Mouse (Mus musculus) midbrain, embryonic 12.5 days (tissue): Measurements from ENCODE around the gene Muc20. TPM values are rescaled to one million over a fixed set of nuclear protein-coding genes. Genes with fewer than 3 reads are reported as not detected.

Experiments used
- ATAC-seq: fragments of 200-750 bp; cut with Nextera tagmentation; 2 replicates; pipeline ENCODE4 v1.8.0; 2017; ENCODE audit warnings: low read depth, moderate TSS enrichment, moderate library complexity; ENCODE audit not compliant: low FRiP score
- H3K27ac ChIP-seq: fragments of 300-500 bp; sonication (generic); replicated peaks from 2 replicates; pipeline ENCODE4 v1.5.1; 2016; ENCODE audit warnings: mild to moderate bottlenecking
- H3K27me3 ChIP-seq: fragments of 300-500 bp; sonication (generic); 2 replicates; pipeline ENCODE4 v1.6.1; 2016; ENCODE audit warnings: mild to moderate bottlenecking
- H3K36me3 ChIP-seq: fragments of 300-500 bp; sonication (generic); 2 replicates; pipeline ENCODE4 v1.6.1; 2016
- H3K4me1 ChIP-seq: fragments of 300-500 bp; sonication (generic); 2 replicates; pipeline ENCODE4 v1.6.1; 2016
- H3K4me2 ChIP-seq: fragments of 300-500 bp; sonication (generic); replicated peaks from 2 replicates; pipeline ENCODE4 v1.6.1; 2016; ENCODE audit warnings: mild to moderate bottlenecking, moderate library complexity
- H3K4me3 ChIP-seq: fragments of 300-500 bp; sonication (generic); 2 replicates; pipeline ENCODE4 v1.5.1; 2016; ENCODE audit warnings: mild to moderate bottlenecking
- H3K9ac ChIP-seq: fragments of 300-500 bp; sonication (generic); replicated peaks from 2 replicates; pipeline ENCODE4 v1.6.1; 2016; ENCODE audit warnings: mild to moderate bottlenecking, moderate library complexity
- H3K9me3 ChIP-seq: fragments of 300-500 bp; sonication (generic); 2 replicates; pipeline ENCODE4 v1.6.1; 2016; ENCODE audit warnings: mild to moderate bottlenecking
- WGBS: fragments of 180-500 bp; shearing (Covaris S2); methylation state at CpG from one replicate; pipeline ENCODE4 v1.1.7; 2016; 5-methylcytosine and 5-hydroxymethylcytosine counted together
- polyA plus RNA-seq: library from polyadenylated mRNA; unstranded; fragments of >200 nt; fragmentation: Nextera tagmentation; extraction: Ambion mirVana; gene quantifications from 2 replicates; pipeline ENCODE4 v1.2.1, GENCODE M21; 2016

Gene Muc20
- polyA plus RNA-seq, 1 experiment from 2014 or later = not detected

- no peak overlapping the region for H3K27ac ChIP-seq
- WGBS = 71% methylated on average over 8 of the region's 8 CpGs
- H3K4me3 ChIP-seq = no peak overlapping the region
- no peak overlapping the region for H3K4me2 ChIP-seq
- no peak for ATAC-seq
- no peaks in the 10 kb centered on the region for H3K4me1 ChIP-seq
- no peak overlapping the region for H3K9ac ChIP-seq
- H3K9me3 ChIP-seq = no peaks in the 10 kb centered on the region
- H3K27me3 ChIP-seq = no peaks in the 10 kb centered on the region
- H3K36me3 ChIP-seq = no peaks in the 10 kb centered on the region
These were observed 57.1 kb downstream of the Muc20 start for GRCm38 (mm10) chr16:32740003-32740663.

DNA sequence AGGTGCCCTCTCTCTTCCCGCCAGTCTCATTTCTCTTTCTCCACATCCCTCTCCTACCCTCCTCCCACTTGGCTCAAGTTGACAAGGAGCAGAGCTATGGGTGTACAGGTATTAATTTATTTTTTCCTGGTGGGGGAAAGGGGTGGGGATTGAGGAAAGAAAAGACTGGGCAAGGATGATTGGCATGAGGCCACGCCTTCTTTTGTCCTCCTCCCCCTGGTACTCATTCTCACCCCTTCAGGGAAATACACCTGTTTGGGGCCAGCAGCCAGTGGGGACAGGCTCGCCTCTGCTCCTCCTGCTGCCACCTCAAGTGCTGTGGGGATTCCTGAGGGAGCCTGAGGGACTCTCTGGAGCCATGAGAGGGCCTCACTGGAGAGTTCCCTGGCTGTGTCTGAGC lies 61.2 kb downstream of the Muc20 start:
- no peak for ATAC-seq
- Histone ChIP-seq H3K9ac (no peak overlapping the region), H3K4me3 (no peak overlapping the region), H3K27ac (no peak overlapping the region), H3K4me1 (no peaks in the 10 kb centered on the region), H3K4me2 (no peak overlapping the region), H3K36me3 (no peaks in the 10 kb centered on the region), H3K9me3 (0 out of 2 replicates have a peak, but pooled peaks cover 9% of the 10 kb centered on the region), H3K27me3 (no peaks in the 10 kb centered on the region)
- WGBS = 58% methylated on average over 3 of the region's 3 CpGs

GRCm38 (mm10) chr16:32735586-32735985 lies 61.6 kb downstream of the Muc20 start, which contains the start of gene Muc4:
Gene Muc4, plus strand, starts transcription at chr16:32735886.
- Histone ChIP-seq H3K9ac (no peak within 1 kb of the TSS), H3K4me1 (no peaks in the 10 kb centered on the region), H3K9me3 (0 out of 2 replicates have a peak, but pooled peaks cover 9% of the 10 kb centered on the region), H3K4me3 (no peak within 1 kb of the TSS), H3K27me3 (no peaks in the 10 kb centered on the region), H3K4me2 (no peak within 1 kb of the TSS), H3K36me3 (no peaks in the 10 kb centered on the region), H3K27ac (no peak within 1 kb of the TSS)
- no peak for ATAC-seq
- WGBS = 95% methylated on average over 2 of the region's 2 CpGs

DNA sequence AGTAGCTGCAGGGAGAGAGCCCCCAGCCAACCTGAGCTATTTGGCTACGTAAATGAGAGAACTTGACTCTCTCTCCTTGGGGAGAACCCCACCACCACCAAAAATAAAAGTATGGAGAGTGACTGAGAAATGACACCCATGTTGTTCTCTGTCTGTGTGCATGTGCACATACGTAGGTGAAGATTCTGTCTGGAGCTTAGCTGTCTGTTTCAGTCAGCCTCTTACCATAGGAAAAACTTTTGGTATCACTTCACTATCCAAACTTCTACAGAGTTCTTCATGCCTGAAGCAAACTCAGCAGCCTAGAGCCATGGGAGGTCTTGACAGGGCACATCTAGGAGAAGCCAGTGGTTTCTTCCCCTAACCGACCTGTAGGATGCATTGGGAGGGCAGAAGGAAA lies 64.0 kb downstream of the Muc20 start:
- H3K27me3 ChIP-seq = no peaks in the 10 kb centered on the region
- H3K27ac ChIP-seq = no peak overlapping the region
- no peak overlapping the region for H3K9ac ChIP-seq
- H3K36me3 ChIP-seq = no peaks in the 10 kb centered on the region
- H3K4me1 ChIP-seq = no peaks in the 10 kb centered on the region
- H3K4me2 ChIP-seq = no peak overlapping the region
- no peak overlapping the region for H3K4me3 ChIP-seq
- 0 out of 2 replicates have a peak, but pooled peaks cover 9% of the 10 kb centered on the region for H3K9me3 ChIP-seq
- WGBS = 87% methylated on average over 3 of the region's 3 CpGs
- no peak for ATAC-seq

- no peaks in the 10 kb centered on the region for H3K27me3 ChIP-seq
- no peaks in the 10 kb centered on the region for H3K36me3 ChIP-seq
- no peak overlapping the region for H3K27ac ChIP-seq
- ATAC-seq = no peak
- H3K9me3 ChIP-seq = 0 out of 2 replicates have a peak, but pooled peaks cover 4% of the 10 kb centered on the region
- WGBS = 68% methylated on average over 1 of the region's 1 CpGs
- no peak overlapping the region for H3K9ac ChIP-seq
- no peaks in the 10 kb centered on the region for H3K4me1 ChIP-seq
- no peak overlapping the region for H3K4me3 ChIP-seq
- H3K4me2 ChIP-seq = no peak overlapping the region
These were observed 68.5 kb downstream of the Muc20 start for GRCm38 (mm10) chr16:32728730-32729129.

DNA sequence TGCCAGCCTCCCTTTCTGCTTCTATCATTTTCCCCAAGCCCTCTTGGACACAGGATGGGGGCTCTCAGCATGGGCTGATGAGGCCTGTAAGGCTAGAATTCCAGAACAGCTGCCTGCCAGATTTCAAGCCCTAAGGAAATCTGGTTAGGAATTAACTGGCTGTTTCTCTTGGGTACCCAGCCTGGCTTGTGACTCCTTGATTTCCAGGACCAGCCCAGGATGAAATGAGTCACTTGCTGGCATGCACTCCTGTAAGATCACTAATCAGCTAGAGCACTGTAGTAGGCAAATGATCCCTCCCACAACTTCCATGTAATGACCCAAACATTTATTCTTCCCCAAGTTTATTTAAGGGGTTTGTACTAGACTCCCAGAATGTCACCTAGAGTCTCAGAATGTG lies 69.0 kb downstream of the Muc20 start:
- Histone ChIP-seq H3K4me2 (no peak overlapping the region), H3K9me3 (no peaks in the 10 kb centered on the region), H3K27ac (no peak overlapping the region), H3K36me3 (no peaks in the 10 kb centered on the region), H3K4me1 (no peaks in the 10 kb centered on the region), H3K4me3 (no peak overlapping the region), H3K27me3 (no peaks in the 10 kb centered on the region), H3K9ac (no peak overlapping the region)
- ATAC-seq = no peak

Other genes with a start within 250 kb of the Muc20 start
- 61.0 and 64.1 TPM in 2 replicates for gene Tfrc, start 188.5 kb downstream of the Muc20 start, polyA plus RNA-seq
- gene Tnk2, start 153.6 kb downstream of the Muc20 start, polyA plus RNA-seq = 9.5 and 11.9 TPM in 2 replicates
- 0.03 TPM in 1 of 2 replicates, not detected in the other for gene Muc4, start 61.5 kb downstream of the Muc20 start, polyA plus RNA-seq
- gene Smbd1, start 13.0 kb upstream of the Muc20 start, polyA plus RNA-seq = not detected in 2 replicates
- 114 and 122 TPM in 2 replicates for gene Fyttd1, start 80.1 kb upstream of the Muc20 start, polyA plus RNA-seq
- 23.6 and 26.5 TPM in 2 replicates for gene Rubcn, start 80.3 kb upstream of the Muc20 start, polyA plus RNA-seq
- 48.5 and 53.4 TPM in 2 replicates for gene Lrch3, start 116.7 kb upstream of the Muc20 start, polyA plus RNA-seq